In genomic region chr2:71580632-71581466, GRCm38 (mm10) we compare ENCODE assay signal across 8 mouse cellular contexts. TPM values are rescaled to one million over a fixed set of nuclear protein-coding genes. Genes with fewer than 3 reads are reported as not detected.
DNase-seq lines count a peak whose midpoint lies in the region; ATAC-seq lines count a peak whose summit lies in the region.

No protein-coding gene starts in this region.

- peak; percentile 35 for DNase-seq in ES-CJ7 (ENCODE audit: low read depth, low spot score)
- peak; percentile 27 to 41 for DNase-seq in adrenal gland, postnatal 4 days (ENCODE audit: low spot score in 2 of 2)
- DNase-seq in forelimb bud, embryonic 11.5 days (ENCODE audit: low read depth, low spot score) = peak; percentile 35
- DNase-seq in layer of hippocampus, postnatal 10 days (ENCODE audit: low spot score in 2 of 2) = peak; percentile 62 to 76
- DNase-seq in lung, postnatal 10 days = peak; percentile 73
- peak; percentile 69 for DNase-seq in ovary, postnatal 36 days (ENCODE audit: low spot score)
- DNase-seq in urinary bladder, postnatal 10 days (ENCODE audit: low spot score) = peak; percentile 25

- peak; percentile 80 to 85 for ATAC-seq in hematopoietic stem cell, adult 5-6 weeks (replicated peaks in 1 of 2; ENCODE audit: insufficient read depth in 1 of 2, low FRiP score in 2 of 2, low TSS enrichment in 1 of 2, low read depth in 1 of 2, poor library complexity in 2 of 2, severe bottlenecking in 2 of 2)

RNA-seq across cellular contexts. Expression of gene Dlx2, which starts 34.3 kb away (rescaled TPM):
- total RNA-seq in adrenal gland, postnatal 4 days (2021) = 1 to 10 TPM in 1 of 2 experiments, under 1 TPM in 1; 0.98 to 1.9 TPM
- total RNA-seq in hematopoietic stem cell, adult 5-6 weeks (2017) = 0.25 TPM in 1 of 2 replicates, not detected in the other
- 1 to 10 TPM; 7.7 to 8.6 TPM for total RNA-seq in layer of hippocampus, postnatal 10 days (2021)

RNA-seq across cellular contexts. Expression of gene Dlx1, which starts 52.9 kb away (rescaled TPM):
- total RNA-seq in adrenal gland, postnatal 4 days (2021) = 1 to 10 TPM; 2.2 to 2.4 TPM
- not detected in 2 replicates for total RNA-seq in hematopoietic stem cell, adult 5-6 weeks (2017)
- total RNA-seq in layer of hippocampus, postnatal 10 days (2021) = 10 to 100 TPM; 25.5 to 29.3 TPM

Comparison
In these comparisons a context has a peak if more than half of its experiments do, and no peak if none do; other contexts are left out.
1. Peak in every context shown above with its lines: DNase-seq and ATAC-seq.
2. RNA of gene Dlx1, which starts 52.9 kb away (total RNA-seq): 25.5 to 29.3 TPM in layer of hippocampus, postnatal 10 days; 2.2 to 2.4 TPM in adrenal gland, postnatal 4 days and not detected in hematopoietic stem cell, adult 5-6 weeks; every median in the first group is over 4 times any median in the second.